Mouse (Mus musculus) adrenal gland, adult 8-10 months (tissue): ENCODE measurements at regions not wholly inside any gene's neighbourhood (a gene's known extent, or its start where the extent isn't known, plus 50 kb on each side); places are given as distances from the start of the nearest gene placed in this dataset.

Experiments used
- DNase-seq: peaks from one replicate; pipeline ENCODE4 v3.0.0; 2022

DNA sequence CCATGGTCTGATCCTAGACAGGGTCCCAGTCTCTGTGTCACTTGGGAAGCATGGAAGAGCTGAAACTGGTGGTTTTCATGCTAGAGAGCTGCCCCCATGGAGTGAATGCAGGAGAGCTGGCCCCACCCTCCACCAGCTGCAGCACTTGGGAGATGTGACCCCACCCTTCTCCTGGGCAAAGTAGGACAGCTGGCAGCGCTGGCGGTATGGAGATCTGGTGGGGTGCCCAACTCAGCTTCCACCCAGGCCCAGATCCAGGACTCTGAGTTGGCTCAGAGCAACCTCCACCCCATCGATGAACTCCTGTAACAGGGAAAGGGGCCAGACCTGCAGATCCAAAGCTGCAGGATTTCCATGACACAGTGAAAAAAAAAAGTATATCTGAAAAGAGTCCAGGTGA lies 115.3 kb upstream of the Flrt2 start:
- DNase-seq = no peak

DNA sequence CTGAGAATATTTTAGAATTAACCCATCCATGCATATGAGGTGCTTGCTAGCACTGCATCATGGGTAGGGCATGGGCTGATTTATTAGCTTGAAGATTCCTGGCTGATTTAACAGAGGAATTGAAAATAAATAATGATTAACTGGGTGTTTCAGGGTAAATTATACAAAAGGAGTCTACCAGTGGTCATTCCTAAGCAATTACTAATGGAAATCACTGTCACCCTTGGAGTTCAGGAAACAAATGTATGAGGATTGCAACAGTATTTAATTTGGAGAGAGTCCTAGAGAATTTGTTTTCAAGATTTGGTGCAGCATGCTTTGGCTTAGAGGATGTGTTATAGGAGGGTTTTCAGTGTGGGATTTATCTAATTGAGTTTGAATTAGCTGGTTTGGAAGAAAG lies 103.0 kb upstream of the Flrt2 start:
- no peak for DNase-seq

DNA sequence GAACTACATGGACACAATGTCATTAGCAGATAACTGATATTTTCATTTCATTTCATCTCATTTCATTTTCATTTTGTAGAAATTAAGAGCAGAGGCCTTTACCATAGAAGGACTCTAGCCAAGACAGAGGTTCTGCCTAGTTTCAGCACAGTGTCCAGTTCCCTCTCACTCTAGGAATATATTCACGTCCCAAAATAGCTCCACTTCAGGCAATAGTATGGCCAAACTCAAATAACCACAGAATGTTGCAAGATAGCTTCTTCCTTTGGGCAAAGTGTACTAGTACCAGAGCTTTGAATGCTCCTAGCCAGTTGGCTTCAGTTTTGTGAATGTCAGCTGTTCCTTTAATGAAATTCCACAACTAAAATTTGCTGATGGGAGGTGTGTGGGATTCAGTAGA lies 72.7 kb upstream of the Flrt2 start:
- DNase-seq = no peak

DNA sequence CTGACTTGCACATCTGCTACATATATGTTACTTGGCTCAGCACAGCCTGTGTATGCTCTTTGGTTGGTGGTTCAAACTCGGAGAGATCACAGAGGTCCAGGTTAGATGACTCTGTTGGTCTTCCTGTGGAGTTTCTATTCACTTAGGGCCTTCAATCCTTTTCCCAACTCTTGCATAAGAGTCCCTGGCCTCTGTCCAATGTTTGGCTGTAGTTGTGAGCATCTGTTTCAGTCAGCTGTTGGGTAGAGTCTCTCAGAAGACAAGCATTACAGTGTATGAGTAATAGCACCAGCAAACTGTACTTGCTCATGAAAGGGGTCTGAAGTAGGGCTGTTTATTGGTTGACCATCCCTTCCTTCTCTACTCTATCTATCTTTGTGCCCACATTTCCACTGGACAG lies 61.0 kb upstream of the Flrt2 start:
- peak; percentile 11 for DNase-seq

GRCm38 (mm10) chr12:95636647-95637046 lies 55.4 kb upstream of the Flrt2 start:
- no peak for DNase-seq

DNA sequence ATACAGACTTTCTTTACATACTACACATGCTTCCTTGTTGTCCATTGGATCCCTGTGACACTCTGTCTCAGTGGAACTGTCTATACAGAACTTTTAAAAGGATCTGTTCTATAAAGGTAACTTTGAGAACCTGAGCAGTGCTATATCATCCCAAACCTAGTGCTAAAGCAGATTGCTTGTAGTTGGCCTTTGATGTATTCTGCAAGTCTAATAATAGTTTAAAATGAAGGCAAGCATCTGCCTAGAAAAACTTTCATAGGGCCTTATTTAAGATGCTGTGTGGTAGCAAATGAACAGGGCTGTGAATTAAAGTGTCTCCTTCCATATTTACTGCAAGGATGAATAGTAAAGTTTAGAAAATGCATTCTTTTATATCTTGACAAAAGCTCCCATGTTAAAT lies 52.1 kb upstream of the Flrt2 start:
- DNase-seq = no peak

GRCm38 (mm10) chr12:95641628-95642027 lies 50.4 kb upstream of the Flrt2 start:
- DNase-seq = no peak
